Mouse (Mus musculus) heart, adult 9 months (tissue): ENCODE measurements around the gene Sytl3.
"Not testable (repeated sequence)": the region's sequence is repeated elsewhere in the genome, so short reads cannot be mapped to it uniquely, and the experiment has no call there.

Experiments used
- DNase-seq, 2 experiments: peaks; one replicate each; pipeline ENCODE4 v3.0.0; 2022; ENCODE audit warnings: low spot score in 2 of 2

Gene Sytl3

DNA sequence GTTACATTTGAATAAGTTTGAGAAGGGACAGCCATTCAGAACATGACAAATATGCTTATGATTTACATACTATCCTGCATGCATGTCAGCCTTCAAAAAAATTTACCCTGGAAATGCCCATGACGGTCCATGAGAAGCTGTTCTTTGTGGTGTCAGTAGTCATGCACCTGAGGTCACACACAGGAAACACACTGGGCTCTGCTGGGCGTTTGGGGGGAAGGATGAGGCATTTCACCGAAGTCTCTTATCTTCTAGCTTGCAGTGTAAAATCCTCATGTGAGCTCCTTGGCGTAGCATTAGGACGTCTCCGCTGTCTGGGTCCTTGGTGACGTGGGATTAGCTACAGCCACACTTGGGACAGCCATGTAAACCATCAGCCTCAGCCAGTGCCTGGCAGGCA is at the start of gene Sytl3:
Gene Sytl3 (plus strand): TSS at position 293 of the 400 bp plus-strand sequence.
- DNase-seq, result not testable (repeated sequence)

DNA sequence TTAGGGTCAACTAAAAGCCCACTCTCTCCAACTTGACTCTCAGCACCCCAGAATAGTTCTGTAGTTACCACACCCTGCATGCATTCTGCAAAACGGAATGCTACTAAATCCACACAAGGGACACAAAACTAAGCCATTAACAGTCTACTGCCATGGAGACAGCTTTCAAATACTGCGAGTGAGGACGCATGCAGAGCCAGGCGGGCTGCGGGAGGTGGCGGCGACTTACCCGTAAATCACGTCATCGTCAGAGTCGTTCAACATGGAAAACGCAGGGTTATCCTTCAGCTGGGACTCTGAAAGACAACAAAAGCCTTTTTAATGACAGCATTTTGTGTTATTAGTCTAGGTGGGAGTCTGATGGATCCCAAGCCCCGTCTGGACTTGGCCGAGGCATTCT is 45.4 kb upstream of the Sytl3 start:
- not testable (repeated sequence) for DNase-seq

DNA sequence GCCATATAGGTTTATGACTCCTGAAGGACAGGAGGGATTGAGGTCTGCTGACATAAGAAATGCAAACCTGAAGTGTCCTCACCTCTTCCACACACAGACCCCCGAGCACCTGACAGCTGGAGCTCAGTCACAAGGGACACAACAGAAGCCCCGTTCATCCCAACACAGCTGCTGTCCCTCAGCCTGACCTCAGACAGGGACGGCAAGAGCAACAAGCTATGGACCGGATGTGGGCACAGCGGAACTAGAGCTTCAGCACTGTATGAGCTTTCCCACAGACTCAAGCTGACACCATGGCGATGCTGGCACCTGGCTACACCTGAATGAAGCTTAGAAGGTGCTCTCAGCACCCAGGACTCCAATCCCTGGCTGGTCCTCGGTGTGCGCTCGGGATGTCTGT is 44.6 kb upstream of the Sytl3 start:
- not testable (repeated sequence) for DNase-seq

DNA sequence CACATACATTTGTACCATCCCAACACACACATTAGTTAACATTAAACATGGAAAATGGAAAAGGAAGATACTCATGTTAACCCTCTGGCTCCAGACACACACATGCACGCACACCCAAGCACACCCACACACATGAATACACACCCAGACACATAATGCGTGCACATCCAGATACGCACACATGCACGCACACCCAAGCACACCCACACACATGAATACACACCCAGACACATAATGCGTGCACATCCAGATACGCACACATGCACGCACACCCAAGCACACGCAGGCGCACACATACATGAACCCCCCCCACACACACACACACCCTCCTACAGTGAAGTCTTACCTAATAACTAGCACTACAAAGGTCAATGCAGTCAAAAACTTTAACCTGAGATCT is 42.2 kb upstream of the Sytl3 start:
- DNase-seq, result not testable (repeated sequence)

DNA sequence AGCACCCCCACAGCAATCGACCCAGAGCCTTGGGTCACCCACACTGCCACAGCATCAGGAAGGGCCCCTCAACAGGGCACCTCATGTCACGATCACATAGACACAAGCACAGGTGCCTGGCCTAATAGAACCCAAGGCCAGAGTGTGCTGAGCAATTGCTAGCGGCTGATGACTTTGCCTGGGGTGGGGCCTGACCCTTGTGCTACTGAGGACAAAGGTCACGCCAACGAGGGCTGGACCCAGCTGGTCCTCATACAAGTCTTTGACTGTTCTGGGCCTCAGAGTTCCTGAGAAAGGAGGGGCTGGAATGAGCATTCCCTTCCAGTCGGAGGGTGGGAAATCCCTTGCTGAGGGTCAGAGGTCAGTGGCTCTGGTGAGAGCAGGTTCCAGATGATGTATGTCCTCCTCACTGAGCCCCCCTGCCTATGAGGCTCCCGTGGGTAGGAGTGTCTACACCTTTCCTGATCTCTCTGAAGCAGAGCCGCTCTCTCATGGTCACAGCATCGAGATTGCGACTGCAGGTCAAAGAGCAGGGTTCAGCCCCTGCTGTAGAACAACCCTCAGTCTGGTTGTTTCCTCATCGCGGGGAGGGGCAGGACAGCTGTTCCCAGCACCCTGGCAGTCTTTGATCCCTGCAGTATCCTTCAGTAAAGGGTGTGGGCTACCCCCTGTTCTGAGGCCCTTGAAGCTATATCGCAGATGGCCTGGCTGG is 41.0 kb upstream of the Sytl3 start:
- DNase-seq, result not testable (repeated sequence)

DNA sequence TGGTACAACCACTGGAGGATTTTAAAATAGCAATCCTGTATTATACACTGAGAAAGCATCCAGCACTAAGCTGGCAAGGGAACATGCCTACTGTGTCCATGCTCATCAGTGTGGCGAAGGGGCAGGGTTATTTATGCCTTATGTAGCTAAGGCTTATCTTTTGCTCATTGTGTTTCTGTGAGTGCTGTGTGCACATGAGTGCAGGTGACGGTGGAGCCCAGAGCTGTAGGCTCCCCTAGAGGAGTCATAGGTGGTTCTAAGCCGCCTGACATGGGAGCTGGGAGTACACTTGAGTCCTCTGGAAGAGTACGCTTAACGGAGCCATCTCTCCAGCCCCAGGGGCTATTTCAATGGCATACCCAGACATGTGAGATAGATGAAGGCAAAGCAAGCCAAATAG is 39.6 kb upstream of the Sytl3 start:
- DNase-seq, result not testable (repeated sequence)

DNA sequence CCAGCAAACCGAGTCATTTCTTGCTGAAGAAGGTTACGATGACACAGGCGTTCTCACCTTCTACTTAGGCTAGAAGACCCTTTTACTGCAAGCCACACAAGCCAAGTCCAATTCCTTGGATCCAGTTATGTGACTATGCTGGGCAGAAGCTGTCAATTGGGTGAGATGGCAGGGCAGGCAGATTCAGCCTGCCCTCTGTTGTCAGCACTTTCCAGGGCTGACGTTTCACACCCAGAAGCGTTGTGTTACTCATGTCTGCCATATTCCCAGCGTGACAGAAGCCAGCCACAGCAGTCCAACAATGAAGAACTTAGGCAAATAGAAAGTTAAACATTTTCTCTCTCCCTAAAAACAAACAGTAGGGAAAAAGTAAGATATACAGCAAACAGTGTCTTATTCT is 38.9 kb upstream of the Sytl3 start:
- DNase-seq, result not testable (repeated sequence)

DNA sequence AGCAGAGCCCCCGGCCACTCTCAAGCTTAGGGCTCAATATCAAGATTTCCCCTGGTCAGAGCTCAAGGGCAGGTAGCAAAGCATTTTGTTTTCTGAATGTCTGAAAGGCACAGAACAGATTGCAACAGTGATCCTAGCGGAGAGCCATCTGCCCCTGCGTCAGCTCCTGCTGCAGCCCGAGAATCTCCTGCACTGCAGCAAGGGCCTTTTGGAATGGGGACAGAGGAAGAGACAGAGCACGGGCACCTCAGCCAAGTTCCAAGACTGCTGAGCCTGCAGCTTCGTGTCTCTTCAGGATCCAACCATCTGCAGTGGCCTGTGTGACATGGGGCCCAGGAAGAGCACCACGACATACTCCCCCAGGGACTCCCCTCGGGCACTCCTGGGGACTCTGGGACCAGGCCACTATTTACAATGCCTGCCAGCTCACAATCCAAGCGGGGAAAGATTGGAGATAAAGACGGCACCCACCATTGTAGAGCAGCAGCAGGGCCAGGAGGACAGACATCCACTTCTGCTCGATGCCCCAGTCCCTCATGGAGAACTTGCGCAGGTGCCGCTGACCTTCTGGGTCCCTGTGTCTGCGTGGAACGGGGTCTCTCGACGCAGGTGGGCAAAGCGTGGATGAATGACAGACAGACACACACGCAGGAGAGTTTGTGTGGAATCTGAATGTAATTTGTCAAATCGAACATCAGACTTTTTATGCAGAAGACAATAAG is 38.0 kb upstream of the Sytl3 start:
- DNase-seq, result not testable (repeated sequence)

DNA sequence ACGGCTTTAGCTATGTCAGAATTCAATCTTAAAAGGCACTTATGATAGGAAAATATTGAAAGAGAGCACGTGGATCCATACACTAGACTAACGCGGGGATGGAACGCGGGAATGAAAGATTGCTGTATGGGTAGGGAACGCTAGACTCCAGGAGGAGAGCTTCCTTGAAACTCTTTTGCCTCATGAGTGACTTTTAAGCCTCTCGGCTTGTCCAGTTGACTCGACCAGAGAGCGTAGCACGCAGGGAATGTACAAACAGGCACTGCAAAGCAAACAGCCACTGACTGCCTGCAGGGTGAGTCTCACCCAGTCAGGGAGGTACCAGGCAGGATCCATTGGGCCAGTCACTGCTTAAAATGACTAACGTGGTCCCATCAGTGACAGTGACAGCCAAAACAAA is 36.9 kb upstream of the Sytl3 start:
- not testable (repeated sequence) for DNase-seq

DNA sequence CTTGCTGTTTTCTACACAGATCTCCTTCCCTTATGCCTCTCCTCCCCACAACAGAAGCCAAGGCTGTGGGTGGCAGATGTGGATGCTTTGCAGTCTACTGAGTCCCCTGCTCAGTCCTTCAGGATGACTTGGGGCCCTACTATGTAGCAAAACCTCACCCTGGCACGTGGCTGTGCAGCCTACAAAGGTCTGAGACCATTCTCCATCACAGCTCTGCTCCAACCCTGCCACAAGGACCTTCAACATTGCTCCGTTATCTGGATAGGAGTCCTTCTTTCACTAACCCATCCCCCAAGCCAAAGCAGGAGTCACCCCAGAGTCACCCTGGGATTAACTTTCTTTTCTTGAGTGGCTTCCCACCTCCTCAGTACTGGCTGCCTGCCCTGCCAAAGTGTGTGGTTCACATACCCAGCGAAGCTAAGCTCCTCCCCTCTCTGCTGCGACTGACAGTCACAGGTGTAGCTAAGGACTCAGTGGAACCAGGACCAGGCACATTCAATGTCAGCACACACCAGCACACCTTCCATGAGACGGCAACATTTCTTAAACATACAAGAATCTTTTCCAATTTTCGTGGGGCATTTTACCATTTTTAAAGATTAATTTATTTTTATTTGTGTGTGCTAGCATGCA is 33.9 kb upstream of the Sytl3 start:
- not testable (repeated sequence) for DNase-seq

DNA sequence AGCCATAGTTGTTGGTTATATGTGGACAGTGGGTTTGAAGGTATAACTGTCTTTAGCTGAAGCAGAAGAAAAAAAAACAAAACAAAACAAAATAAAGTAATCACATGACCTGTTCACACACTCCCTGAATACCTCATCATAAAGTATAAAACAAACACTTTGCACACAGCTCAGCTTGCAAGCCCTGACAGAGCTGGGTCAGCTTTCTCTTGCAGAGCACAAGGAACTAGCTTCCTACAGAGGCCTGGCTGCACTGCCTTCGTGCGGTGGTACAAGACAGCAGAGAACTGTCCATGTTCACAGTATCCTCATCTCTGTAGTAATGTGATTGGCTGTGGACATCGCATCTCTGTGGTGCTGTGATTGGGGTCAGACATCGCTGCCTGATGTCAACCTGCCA is 28.5 kb upstream of the Sytl3 start:
- not testable (repeated sequence) for DNase-seq

DNA sequence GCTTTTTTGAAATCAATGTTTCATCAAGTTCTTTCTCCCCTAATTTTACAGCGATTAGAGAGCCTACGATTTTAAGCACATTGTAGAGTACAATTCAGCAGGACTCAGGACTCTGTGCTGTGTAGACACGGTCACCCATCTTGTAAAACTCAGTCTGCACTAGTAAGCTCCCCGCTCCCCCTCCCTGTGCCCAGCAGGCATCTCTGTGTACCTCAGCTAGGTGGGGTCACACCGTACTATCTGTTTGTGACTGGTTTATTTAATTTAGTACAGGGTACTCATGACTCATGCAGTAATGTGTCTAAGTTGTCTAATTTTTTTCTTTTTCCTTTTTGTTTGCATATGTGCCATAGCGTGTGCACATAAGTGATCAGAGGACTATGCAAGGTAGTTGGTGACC is 26.0 kb upstream of the Sytl3 start:
- not testable (repeated sequence) for DNase-seq

DNA sequence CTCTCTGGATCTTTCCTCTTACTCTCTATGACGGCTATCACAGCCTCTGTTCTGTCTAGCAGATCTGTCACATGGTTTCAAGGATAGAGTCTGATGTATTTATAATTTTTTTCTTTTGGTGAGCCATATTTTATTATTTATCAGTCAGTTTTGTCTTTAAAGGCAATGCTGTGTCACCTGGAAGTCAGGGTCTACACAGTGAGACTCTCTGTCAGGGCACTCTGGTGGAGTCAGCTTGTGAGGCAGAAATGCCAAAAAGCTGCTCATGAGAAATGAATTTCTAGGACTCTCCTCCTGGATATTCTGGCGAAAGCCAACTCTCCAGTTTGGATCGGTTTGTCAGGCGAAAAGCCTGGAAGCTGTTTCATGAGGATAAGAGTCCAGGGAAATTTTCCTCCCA is 23.1 kb upstream of the Sytl3 start:
- not testable (repeated sequence) for DNase-seq

DNA sequence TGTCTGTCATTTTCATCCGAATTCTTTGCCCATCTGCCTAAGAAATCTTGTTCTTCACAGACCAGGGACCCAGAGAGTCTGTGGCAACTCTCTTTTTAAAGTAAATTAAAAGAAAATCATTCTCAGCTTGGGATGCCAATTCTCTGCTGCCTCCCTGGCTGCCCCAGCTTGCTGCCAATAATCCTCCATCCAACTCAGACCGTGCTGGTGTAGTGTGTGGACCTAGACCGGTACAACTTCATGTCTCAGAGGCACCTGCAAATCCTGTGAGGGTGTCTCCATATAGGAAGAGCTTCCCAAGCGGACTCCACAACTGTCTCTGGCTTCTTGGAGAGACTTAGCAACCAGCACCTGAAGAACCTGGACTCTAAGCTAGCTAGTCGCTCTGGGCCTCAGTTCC is 22.0 kb upstream of the Sytl3 start:
- no peak for DNase-seq

DNA sequence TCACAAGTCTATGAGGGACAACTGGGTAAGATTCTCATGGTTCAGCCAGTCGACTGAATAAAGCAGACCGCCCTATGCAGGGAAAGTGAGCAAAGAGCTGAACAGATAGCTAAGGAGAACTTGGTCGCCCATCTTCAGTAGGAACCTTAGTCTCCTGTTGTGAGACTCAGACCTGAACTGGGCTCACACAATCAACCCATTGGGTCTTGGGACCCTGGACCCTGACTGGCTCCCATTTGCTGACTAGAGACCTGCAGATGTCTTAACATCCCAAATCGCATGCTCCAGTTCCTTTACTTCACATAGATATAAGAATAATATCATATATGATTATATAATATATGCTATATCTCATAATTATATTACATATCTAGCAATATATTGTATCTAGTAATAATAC is 21.5 kb upstream of the Sytl3 start:
- not testable (repeated sequence) for DNase-seq

DNA sequence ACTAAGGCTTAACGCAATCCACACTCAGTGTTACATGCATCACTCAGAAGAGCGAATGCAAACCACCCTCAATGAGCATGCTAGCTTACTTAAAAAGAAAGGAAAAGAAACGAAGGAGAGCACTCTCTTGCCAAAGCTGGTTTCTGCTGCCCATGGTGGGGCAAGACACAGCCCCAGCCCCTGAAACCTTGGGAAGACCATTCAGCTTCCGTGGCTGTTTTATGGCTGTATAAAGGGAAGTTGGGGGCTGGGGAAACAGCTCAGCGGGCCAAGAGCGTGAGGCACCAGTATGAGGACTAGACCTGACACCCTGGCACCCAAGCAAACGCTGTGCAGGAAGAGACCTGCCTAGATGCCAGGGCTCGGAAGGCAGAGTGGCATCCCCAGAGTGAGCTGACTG is 20.4 kb upstream of the Sytl3 start:
- DNase-seq, result not testable (repeated sequence)

DNA sequence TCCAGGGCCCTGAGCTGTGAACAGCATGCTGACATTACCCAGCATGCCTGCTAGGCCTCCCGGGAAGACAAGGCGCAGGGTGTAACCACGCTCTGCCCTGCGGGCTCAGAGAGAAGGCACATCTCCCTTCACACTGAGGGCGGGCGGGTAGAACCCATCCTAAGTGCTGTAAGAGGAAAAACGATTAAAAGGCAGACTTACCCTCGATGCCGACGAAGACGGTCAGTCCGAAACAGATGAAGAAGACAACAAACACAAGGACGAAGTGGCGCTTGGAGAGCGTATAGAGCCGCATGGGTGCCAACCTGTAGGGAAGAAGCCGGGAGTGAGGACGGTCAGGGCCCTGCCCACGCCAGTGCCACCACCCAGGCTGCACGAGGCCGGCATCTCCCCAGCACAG is 19.4 kb upstream of the Sytl3 start:
- not testable (repeated sequence) for DNase-seq

DNA sequence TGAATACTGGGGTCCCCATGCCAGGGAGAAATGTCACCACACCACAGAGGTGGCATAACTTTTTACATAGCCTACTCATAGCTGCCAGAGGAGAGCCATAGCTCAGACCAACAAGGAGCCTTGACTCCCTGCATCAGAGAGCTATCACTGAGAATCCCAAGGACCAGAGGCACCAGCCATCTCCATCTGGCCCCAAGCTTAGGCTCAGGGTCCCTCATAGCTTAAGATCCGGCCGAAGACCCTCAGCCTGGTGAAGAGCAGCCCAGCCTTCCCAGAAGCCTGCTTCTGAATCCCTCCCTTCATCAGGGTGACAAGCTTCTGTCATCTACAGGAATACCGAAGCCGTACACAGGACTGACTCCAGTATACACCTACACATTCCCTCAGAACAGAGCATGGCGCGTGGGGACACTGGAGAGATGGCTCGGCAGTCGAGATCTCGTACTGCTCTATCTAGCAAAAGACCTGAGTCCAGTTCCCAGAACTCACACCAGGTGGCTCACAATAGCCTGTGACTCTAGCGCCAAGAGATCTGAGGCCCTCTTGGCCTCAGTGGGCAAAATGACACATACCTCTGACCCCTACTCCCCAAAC is 18.8 kb upstream of the Sytl3 start:
- not testable (repeated sequence) for DNase-seq

DNA sequence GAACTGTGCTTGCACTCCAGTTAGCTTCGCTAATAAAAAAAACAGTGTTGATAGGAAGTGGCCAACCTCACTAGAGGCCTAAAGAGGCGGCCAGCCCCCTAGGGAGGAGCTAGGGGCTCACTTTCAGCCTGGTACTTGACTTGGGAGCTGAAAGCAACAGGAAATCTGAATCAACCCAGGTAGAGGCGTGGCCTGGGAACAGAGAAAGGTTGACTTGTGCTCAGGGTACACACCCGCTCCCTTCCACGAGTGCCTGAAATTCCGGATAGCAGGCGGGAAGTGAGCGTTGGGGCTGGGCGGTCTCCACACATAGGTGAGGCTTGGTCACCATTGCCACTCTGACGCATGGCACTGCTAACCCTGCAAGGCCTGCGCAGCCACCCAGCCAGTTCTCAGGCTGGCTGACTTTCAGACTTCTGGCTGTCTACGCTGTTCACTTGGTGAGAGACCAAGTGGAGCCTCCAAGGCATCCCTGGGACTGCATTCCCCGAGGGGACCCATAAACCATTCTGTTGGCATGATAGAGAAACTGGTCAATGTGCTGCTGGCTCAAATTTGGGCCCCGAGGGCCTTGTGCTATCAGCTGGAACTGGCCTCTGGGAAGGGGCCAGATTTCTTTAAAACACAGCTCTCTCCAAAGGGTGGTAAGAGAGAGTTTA is 18.0 kb upstream of the Sytl3 start:
- not testable (repeated sequence) for DNase-seq

DNA sequence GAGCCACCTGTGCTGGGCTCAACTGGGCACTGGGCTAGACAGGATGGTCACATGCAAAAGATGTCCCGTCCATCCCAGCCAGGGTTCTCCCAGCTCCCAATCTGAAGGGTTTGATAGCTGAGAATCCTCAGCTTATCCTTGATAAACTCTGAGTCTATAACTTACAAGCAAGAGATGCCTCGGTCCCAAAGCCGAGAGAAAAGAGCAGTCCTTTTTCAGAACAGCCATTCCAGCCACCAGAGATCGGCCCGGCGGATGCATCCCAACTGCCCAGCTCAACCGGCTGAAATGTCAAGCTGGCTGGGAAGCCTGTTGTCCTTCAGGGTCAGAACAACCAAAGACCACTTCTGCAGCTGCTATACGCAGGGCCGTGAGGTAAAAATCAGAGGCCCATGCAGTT is 14.7 kb upstream of the Sytl3 start:
- not testable (repeated sequence) for DNase-seq

DNA sequence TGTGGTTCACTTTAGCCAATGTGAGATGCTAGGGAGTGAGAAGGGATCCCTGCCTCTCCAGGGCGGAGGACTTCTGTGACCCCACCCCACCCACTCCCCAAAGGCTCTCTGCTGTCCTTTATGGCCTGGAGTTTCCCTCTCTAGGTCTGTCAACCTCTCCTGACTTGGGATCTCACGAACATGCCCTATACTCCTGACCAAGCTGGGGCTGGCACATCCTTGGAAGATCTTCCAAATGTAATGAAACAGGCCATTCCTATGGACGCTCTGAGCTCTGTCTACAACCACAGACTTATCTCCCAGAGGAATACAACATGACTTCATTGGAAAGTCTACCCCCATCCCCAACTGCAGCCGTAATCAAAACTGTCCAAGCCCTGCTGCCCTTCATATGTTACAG is 14.2 kb upstream of the Sytl3 start:
- not testable (repeated sequence) for DNase-seq

DNA sequence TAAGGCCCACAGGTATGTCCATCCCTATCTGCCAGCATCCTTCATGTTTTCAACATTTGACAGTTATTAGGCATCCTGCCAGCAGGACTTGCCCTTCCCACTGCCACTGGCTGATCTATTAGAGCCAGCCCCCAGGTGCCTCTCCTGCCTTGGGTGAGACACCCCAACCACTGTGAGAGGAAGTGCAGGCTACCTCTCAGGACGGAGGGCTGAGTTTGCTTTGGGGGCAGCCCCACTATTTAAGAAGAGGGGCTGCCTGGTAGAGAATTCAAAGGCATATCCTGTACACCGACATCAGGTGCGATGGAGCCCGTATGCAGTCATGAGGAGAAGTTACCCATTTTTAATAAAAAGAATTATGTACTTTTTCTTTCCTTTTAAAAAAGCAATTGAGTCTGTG is 13.2 kb upstream of the Sytl3 start:
- DNase-seq, result not testable (repeated sequence)
